Mouse (Mus musculus): ENCODE measurements at regions not wholly inside any gene's neighbourhood (a gene's known extent, or its start where the extent isn't known, plus 50 kb on each side); places are given as distances from the start of the nearest gene placed in this dataset.

DNA sequence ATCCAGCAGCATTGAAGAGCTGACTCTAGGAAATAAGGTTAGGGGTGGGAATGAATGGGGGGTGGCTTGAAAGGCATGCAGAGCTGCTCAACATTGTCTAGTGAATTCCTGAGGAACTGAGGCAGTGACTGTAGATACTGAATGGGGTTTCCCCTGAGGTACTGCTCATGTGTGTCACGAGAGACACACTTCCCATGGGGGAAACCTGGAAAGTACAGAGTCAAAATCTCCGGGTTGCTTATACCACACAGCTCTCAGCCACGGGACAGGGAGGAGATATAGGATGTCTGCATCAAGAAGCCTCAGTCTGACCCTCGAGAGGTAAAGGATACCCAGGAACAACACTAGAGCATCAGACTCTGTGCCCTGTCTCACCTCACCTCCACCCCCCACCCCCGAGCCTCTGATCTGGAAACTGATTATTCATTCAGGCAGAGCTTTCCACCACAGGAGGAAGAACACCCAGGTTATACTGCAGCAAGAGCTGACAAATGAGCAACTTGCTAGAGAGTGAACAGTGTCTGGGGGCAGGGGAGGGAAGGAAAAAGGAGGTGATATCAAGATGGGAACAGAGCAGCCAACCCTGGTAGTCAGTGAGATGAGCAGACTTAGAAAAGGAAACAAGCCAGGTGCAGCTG is 102.3 kb upstream of the Nfe2l3 start:
- TF ChIP-seq CTCF (conservative IDR thresholded peaks at IDR 0.05; ENCODE audit: insufficient read depth, insufficient read length, low read depth, low read length) = no peak
- TF ChIP-seq POLR2A (IDR thresholded peaks at IDR 0.05; ENCODE audit: low read depth, low read length) = no peak

Measured in kidney, adult 2 months (tissue).